Mouse (Mus musculus) lung, adult 2 months (tissue): Measurements from ENCODE around the gene Tmbim6.

Source experiments
- CTCF ChIP-seq: fragments of 200-500 bp; IDR thresholded peaks from 2 replicates; pipeline ENCODE4 v1.5.1; 2011; ENCODE audit warnings: mild to moderate bottlenecking, low read length, control low read depth; ENCODE audit not compliant: insufficient read depth
- POLR2A ChIP-seq: fragments of 200-500 bp; IDR thresholded peaks from 2 replicates; pipeline ENCODE4 v1.6.1; 2011; ENCODE audit warnings: low read depth, mild to moderate bottlenecking, control low read depth, low read length, borderline replicate concordance; ENCODE audit errors: extremely low read depth

- no peak for TF ChIP-seq CTCF
- no peak for TF ChIP-seq POLR2A
These were observed 8.6 kb upstream of the Tmbim6 start for GRCm38 (mm10) chr15:99384071-99384470.
